Mouse (Mus musculus) liver, embryonic 18 days (tissue): Measurements from ENCODE around the gene Plcg1. TPM values are rescaled to one million over a fixed set of nuclear protein-coding genes. Genes with fewer than 3 reads are reported as not detected.

Experiments used
- polyA plus RNA-seq: library from polyadenylated mRNA; depleted of rRNA; stranded (reverse); fragments of >200 nt; gene quantifications from 2 replicates; pipeline ENCODE4 v1.2.3, GENCODE M21; 2012; rRNA removed

Plcg1 gene
- 10.9 and 13.6 TPM in 2 replicates for polyA plus RNA-seq

GRCm38 (mm10) chr2:160731117-160731838 lies at the start of gene Plcg1:
Gene Plcg1 (plus strand): TSS chr2:160731300.

Other genes with a start within 250 kb of the Plcg1 start
- gene Top1, start 85.4 kb upstream of the Plcg1 start, polyA plus RNA-seq: 17.6 and 19.6 TPM in 2 replicates
- 2.0 and 2.2 TPM in 2 replicates for gene Zhx3, start 141.7 kb downstream of the Plcg1 start, polyA plus RNA-seq
- 1.3 and 1.5 TPM in 2 replicates for gene Lpin3, start 149.4 kb downstream of the Plcg1 start, polyA plus RNA-seq
- 0.06 and 0.07 TPM in 2 replicates for gene Emilin3, start 181.0 kb downstream of the Plcg1 start, polyA plus RNA-seq